In the genomic region with DNA sequence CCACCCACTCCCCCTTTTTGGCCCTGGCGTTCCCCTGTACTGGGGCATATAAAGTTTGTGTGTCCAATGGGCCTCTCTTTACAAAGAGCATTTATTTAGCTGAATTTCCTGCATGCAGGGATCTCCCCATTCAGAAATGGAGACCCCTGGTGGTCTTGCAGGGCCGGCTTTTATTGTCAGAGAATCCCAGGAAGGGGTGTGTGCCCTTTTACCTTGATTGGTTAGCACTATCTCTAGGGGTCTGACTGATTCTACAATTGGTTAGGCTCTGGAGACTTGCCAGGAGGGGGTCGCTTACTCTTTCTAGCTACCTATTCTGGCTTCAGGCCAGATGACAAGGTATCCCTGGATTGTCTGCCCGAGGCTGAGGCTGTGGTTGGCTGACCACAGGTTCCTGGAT, we compare ENCODE assay signal across 10 mouse cellular contexts.
DNase-seq lines count a peak whose midpoint lies in the region; ATAC-seq and TF ChIP-seq lines count a peak whose summit lies in the region.
"Had no signal": no experiment of that assay in that cellular context is flagged by ENCODE, and none has a peak within 500 bp of the region (broad histone marks: within the 10 kb centered on the region; RNA-seq: fewer than 3 reads in every experiment).

No protein-coding gene starts in this region.

- intact Hi-C loops in left cerebral cortex, postnatal 4 days (cut with DNase I): loop anchor here (10.0 kb wide), 1 partner anchor 139 kb away; a partner anchor contains a TSS
- intact Hi-C loops in heart, postnatal 14 days (cut with DNase I): loop anchor here (2.0 kb wide), 1 partner anchor 253 kb away; no protein-coding TSS in a partner anchor
- intact Hi-C loops in left cerebral cortex, postnatal 25 days (cut with DNase I): loop anchor here (5.0 kb wide), 1 partner anchor 141 kb away; a partner anchor contains a TSS

- no peaks in the 10 kb centered on the region for H3K27me3 ChIP-seq in forebrain, postnatal 0 days (ENCODE audit: insufficient read depth, low read length)
- H3K27me3 ChIP-seq: hindbrain, embryonic 15.5 days had no signal

- no peak overlapping the region for H3K4me2 ChIP-seq in forebrain, postnatal 0 days (ENCODE audit: low read depth)
- H3K4me2 ChIP-seq: hindbrain, embryonic 15.5 days had no signal

- DNase-seq in left cerebral cortex, postnatal 4 days: peak; percentile 17
- DNase-seq in left cerebral cortex, adult 9 months (ENCODE audit: low spot score in 2 of 2): no peak
- peak; percentile 9 for DNase-seq in ZHBTc4 (ENCODE audit: low read depth, low spot score)
- DNase-seq in forebrain, postnatal 0 days: no peak
- DNase-seq in thymus, postnatal 0 days (ENCODE audit: low spot score): peak; percentile 31
- no peak for DNase-seq in heart, postnatal 14 days
- no peak for DNase-seq in left cerebral cortex, postnatal 25 days (ENCODE audit: low spot score in 2 of 2)
- DNase-seq: gastrocnemius, postnatal 25 days; liver, postnatal 0 days had no signal

- no peaks in the 10 kb centered on the region for H3K9me3 ChIP-seq in forebrain, postnatal 0 days (ENCODE audit: low read length)
- H3K9me3 ChIP-seq: hindbrain, embryonic 15.5 days had no signal

- no peaks in the 10 kb centered on the region for H3K4me1 ChIP-seq in forebrain, postnatal 0 days (ENCODE audit: insufficient read depth)

- peak; percentile 49 for TF ChIP-seq CTCF in forebrain, postnatal 0 days (IDR thresholded peaks at IDR 0.05; ENCODE audit: low read depth)

- H3K4me3 ChIP-seq in forebrain, postnatal 0 days (ENCODE audit: low read depth, low read length): no peak overlapping the region
- H3K4me3 ChIP-seq: hindbrain, embryonic 15.5 days had no signal

- ATAC-seq in forebrain, postnatal 0 days: no peak; the same call in 1 of the 2 replicates
- ATAC-seq: liver, postnatal 0 days had no signal

- no peaks in the 10 kb centered on the region for H3K36me3 ChIP-seq in forebrain, postnatal 0 days (ENCODE audit: insufficient read depth)
- H3K36me3 ChIP-seq: hindbrain, embryonic 15.5 days had no signal

- no peak overlapping the region for H3K27ac ChIP-seq in forebrain, postnatal 0 days (ENCODE audit: low read depth, low read length)
- H3K27ac ChIP-seq: hindbrain, embryonic 15.5 days had no signal

- 23% methylated on average over 4 of the region's 4 CpGs for WGBS in forebrain, postnatal 0 days

- no peak overlapping the region for H3K9ac ChIP-seq in forebrain, postnatal 0 days
- H3K9ac ChIP-seq: hindbrain, embryonic 15.5 days; liver, postnatal 0 days had no signal

Comparison
In these comparisons a context has a peak if more than half of its experiments do, and no peak if none do; other contexts are left out.
1. DNase-seq: peak in left cerebral cortex, postnatal 4 days (single experiment), ZHBTc4 (single experiment) and thymus, postnatal 0 days (single experiment); none in left cerebral cortex, adult 9 months (0 of 2), forebrain, postnatal 0 days (single experiment), heart, postnatal 14 days (0 of 2) and left cerebral cortex, postnatal 25 days (0 of 2).